Mouse (Mus musculus): Measurements from ENCODE around the gene Tmed10. TPM values are rescaled to one million over a fixed set of nuclear protein-coding genes. Genes with fewer than 3 reads are reported as not detected.

Tmed10 gene
- polyA plus RNA-seq, 1 experiment from 2014 or later = 333 TPM

DNA sequence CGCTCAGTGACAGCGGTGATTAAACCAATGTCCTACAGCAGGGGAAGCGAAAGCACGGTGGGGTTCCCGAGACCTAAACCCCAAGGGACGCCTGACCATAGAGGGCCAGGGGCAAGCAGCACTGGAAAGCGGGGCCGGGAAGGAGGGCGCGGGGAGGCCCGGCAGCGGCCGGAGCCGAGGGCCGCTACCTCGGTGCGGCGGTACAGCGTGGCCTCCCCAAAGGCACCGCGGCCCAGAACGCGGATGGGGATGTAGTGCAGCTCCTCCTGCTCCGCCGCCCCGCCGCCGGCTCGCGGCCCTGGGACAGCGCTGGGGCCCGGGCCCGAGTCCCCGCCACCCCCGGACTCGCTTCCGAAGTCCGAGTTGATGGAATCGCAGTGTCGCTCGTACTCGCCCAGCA, 35.8 kb downstream of the Tmed10 start:
- peak; percentile 58 for DNase-seq
- Histone ChIP-seq H3K36me3 (ENCODE audit: insufficient read depth) (peaks cover 39% of the 10 kb centered on the region), H3K9ac (peak overlapping the region; percentile 97), H3K4me3 (ENCODE audit: low read depth, low read length) (peak overlapping the region; percentile 96), H3K9me3 (ENCODE audit: low read depth, low read length) (no peaks in the 10 kb centered on the region), H3K4me1 (ENCODE audit: insufficient read depth) (0 out of 2 replicates have a peak, but pooled peaks cover 4% of the 10 kb centered on the region), H3K4me2 (peak overlapping the region; percentile 64), H3K27ac (ENCODE audit: low read depth) (peak overlapping the region; percentile 92), H3K27me3 (ENCODE audit: insufficient read depth, low read length) (no peaks in the 10 kb centered on the region)
- peak; percentile 65 for ATAC-seq (ENCODE audit: insufficient read depth)
- no peak for TF ChIP-seq CTCF (IDR thresholded peaks at IDR 0.05; ENCODE audit: low read depth)
- WGBS = under 1% methylated on average over 42 of the region's 42 CpGs

DNA sequence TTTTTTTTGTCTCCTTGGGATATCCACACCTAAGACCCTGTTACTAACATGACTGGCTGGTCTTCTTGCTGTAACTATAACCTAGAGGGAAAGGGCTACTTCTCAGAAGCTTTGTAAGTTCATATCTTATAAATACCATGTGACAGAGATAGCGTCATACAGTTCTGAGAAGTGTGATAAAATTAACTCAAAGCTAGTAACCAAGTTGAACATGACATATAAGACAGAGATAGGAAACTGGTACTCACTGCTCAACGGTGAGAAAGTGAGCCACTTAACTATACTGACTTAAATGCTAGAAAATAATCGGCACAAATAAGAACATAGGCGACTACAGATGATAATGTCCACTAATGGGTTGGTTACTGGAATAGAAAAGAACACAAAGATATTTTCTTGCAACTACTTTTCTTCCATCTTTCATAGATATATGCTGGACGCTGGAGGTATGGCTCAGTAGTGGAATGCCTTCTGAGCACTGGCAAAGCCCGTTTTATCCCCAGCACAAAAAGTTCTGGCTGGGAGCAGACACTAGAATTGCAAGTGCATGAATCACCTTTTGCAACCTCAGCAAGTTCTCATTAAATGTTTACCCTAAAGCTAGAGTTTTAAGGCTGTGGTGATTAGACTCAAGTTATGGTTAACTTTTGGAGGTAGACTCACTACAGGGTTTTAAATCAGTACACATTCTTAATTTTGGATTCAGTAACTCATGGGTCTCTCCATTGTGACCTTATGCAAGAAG, 36.9 kb downstream of the Tmed10 start:
- H3K9me3 ChIP-seq (ENCODE audit: low read depth, low read length) = no peaks in the 10 kb centered on the region
- 71% methylated on average over 6 of the region's 6 CpGs for WGBS
- peak overlapping the region; percentile 97; the same call in 1 of the 2 replicates for H3K9ac ChIP-seq
- H3K27me3 ChIP-seq (ENCODE audit: insufficient read depth, low read length) = no peaks in the 10 kb centered on the region
- peak overlapping the region; percentile 96 for H3K4me3 ChIP-seq (ENCODE audit: low read depth, low read length)
- ATAC-seq (ENCODE audit: insufficient read depth) = no peak
- peak overlapping the region; percentile 64 for H3K4me2 ChIP-seq
- peaks cover 42% of the 10 kb centered on the region for H3K36me3 ChIP-seq (ENCODE audit: insufficient read depth)
- H3K27ac ChIP-seq (ENCODE audit: low read depth) = no peak overlapping the region
- 0 out of 2 replicates have a peak, but pooled peaks cover 4% of the 10 kb centered on the region for H3K4me1 ChIP-seq (ENCODE audit: insufficient read depth)
- TF ChIP-seq CTCF (IDR thresholded peaks at IDR 0.05; ENCODE audit: low read depth) = no peak
- DNase-seq = no peak

DNA sequence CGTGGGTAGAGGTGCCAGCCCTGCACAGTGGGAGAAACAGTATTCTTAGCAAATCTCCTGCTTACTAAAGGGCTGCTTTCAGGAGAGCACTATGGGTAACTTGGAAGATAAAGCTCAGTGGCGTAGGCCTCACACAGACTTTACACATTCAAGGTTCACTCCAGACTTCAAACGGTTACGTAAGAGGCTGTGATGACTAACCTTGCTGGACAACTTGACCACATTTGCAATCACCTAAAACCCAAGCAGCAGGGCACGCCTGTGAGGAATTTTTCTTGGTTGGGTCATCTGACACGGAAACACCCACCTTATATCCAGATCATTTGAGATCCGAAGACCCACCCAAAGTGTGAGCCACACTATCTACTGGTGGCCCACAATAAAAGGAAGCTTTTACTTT, 44.5 kb downstream of the Tmed10 start:
- no peak for DNase-seq
- H3K4me3 ChIP-seq (ENCODE audit: low read depth, low read length) = no peak overlapping the region
- TF ChIP-seq CTCF (IDR thresholded peaks at IDR 0.05; ENCODE audit: low read depth) = no peak
- no peaks in the 10 kb centered on the region for H3K4me1 ChIP-seq (ENCODE audit: insufficient read depth)
- peaks cover 89% of the 10 kb centered on the region for H3K36me3 ChIP-seq (ENCODE audit: insufficient read depth)
- WGBS = 87% methylated on average over 7 of the region's 7 CpGs
- no peaks in the 10 kb centered on the region for H3K27me3 ChIP-seq (ENCODE audit: insufficient read depth, low read length)
- H3K9me3 ChIP-seq (ENCODE audit: low read depth, low read length) = no peaks in the 10 kb centered on the region
- no peak overlapping the region for H3K4me2 ChIP-seq
- no peak for ATAC-seq (ENCODE audit: insufficient read depth)
- no peak overlapping the region for H3K27ac ChIP-seq (ENCODE audit: low read depth)
- no peak overlapping the region for H3K9ac ChIP-seq

DNA sequence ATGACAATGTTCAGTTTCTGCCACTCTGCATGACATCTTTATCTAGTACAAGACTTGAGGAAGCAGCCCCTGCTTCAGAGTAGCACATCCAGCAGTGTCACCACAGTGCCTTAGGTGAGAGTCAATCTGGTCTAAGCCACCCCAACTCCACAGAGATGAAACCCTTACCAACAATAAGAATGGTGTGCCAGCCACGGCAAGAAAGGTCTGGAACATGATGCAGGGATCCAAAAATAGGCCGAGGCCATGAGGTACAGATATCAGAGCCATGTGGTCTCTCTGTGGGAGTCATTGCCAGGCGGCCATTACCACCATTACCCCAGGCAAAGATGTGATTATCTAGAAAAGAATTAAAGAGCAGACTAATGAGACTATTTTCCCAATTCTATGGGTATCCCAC, 66.0 kb downstream of the Tmed10 start:
- no peak overlapping the region for H3K4me3 ChIP-seq (ENCODE audit: low read depth, low read length)
- H3K9me3 ChIP-seq (ENCODE audit: low read depth, low read length) = no peaks in the 10 kb centered on the region
- WGBS = 83% methylated on average over 3 of the region's 3 CpGs
- H3K9ac ChIP-seq = no peak overlapping the region
- H3K27ac ChIP-seq (ENCODE audit: low read depth) = no peak overlapping the region
- H3K4me2 ChIP-seq = no peak overlapping the region
- DNase-seq = no peak
- TF ChIP-seq CTCF (IDR thresholded peaks at IDR 0.05; ENCODE audit: low read depth) = no peak
- no peaks in the 10 kb centered on the region for H3K27me3 ChIP-seq (ENCODE audit: insufficient read depth, low read length)
- no peaks in the 10 kb centered on the region for H3K4me1 ChIP-seq (ENCODE audit: insufficient read depth)
- H3K36me3 ChIP-seq (ENCODE audit: insufficient read depth) = peaks cover 92% of the 10 kb centered on the region
- no peak for ATAC-seq (ENCODE audit: insufficient read depth)

DNA sequence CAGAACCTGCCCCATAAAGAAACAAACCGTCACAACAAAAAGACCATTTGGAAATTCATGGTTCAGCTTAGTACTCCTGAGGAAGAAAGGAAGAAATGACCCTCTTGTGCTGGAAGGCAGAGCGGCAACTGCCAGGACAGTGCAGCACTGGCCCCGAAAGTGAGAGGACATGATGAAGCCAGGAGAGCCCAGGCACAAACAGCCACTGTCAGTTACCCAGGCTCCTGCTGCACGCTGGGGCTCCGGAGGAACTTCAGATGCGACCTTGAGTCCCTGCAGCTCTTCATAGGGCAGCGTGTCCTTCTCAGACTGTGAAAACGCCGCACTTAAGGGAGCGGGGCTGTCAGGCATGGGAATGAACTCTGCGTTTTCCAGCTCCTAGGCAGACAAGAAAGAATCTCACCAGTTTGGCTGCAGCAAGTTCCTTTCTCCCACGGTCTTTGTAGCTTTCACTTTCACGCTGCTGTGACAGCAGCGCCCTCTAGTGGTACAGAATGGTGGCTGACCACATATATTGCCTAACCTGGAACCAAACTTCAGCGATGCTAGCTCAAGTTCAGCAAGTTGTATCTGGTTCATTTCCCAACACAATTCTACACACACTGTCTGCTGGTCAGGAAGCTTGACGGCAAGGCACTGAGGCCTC, 69.3 kb downstream of the Tmed10 start:
- H3K4me3 ChIP-seq (ENCODE audit: low read depth, low read length) = no peak overlapping the region
- H3K36me3 ChIP-seq (ENCODE audit: insufficient read depth) = peaks cover 96% of the 10 kb centered on the region
- DNase-seq (peak; percentile 98), ATAC-seq (ENCODE audit: insufficient read depth) (peak; percentile 77)
- TF ChIP-seq CTCF (IDR thresholded peaks at IDR 0.05; ENCODE audit: low read depth) = peak; percentile 99
- 40% methylated on average over 16 of the region's 16 CpGs for WGBS
- H3K4me1 ChIP-seq (ENCODE audit: insufficient read depth) = no peaks in the 10 kb centered on the region
- H3K4me2 ChIP-seq = no peak overlapping the region
- H3K27ac ChIP-seq (ENCODE audit: low read depth) = no peak overlapping the region
- no peaks in the 10 kb centered on the region for H3K9me3 ChIP-seq (ENCODE audit: low read depth, low read length)
- no peak overlapping the region for H3K9ac ChIP-seq
- no peaks in the 10 kb centered on the region for H3K27me3 ChIP-seq (ENCODE audit: insufficient read depth, low read length)

DNA sequence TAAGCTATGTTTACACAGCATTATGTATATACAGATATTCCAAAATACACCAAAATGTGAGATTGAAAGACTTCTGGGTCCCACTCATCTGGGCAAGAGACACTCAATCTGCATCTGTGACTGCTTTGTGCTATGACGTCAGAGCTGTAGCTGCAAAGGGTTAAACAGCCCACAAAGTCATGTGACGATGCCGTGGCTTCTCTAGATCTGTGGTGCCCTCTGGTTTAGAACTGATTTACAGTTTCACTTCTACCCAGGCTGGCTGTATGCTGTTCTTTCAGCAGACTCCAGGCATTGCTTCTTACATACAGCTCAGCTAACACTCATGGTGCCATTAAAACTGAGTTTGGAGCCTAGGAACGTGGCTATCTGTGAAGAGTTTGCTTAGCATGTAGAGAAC, 69.9 kb downstream of the Tmed10 start:
- TF ChIP-seq CTCF (IDR thresholded peaks at IDR 0.05; ENCODE audit: low read depth) = no peak
- H3K9ac ChIP-seq = no peak overlapping the region
- DNase-seq = no peak

DNA sequence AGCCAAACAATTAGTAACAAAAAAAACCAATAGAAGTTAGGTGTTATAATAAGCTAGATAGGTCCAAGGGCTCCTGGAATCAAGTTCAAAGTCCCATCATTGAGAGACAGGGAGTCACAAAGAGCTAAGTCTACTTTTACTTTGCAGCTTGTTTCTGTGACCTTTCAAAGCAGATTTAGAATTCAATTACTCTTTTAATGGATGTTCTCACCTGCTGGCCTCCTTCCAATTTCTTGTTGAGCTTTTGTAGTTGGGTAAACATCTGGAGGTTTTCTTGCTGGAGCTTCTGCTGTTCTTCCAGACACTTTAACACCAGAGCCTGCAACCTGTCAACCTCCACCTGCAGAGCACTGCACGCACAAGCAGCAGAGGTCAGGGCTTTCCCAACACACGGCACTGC, 71.4 kb downstream of the Tmed10 start:
- H3K27me3 ChIP-seq (ENCODE audit: insufficient read depth, low read length) = no peaks in the 10 kb centered on the region
- no peak overlapping the region for H3K9ac ChIP-seq
- 66% methylated on average over 2 of the region's 2 CpGs for WGBS
- no peaks in the 10 kb centered on the region for H3K9me3 ChIP-seq (ENCODE audit: low read depth, low read length)
- H3K4me3 ChIP-seq (ENCODE audit: low read depth, low read length) = no peak overlapping the region
- TF ChIP-seq CTCF (IDR thresholded peaks at IDR 0.05; ENCODE audit: low read depth) = no peak
- H3K4me1 ChIP-seq (ENCODE audit: insufficient read depth) = peaks cover 5% of the 10 kb centered on the region
- H3K36me3 ChIP-seq (ENCODE audit: insufficient read depth) = peaks cover 80% of the 10 kb centered on the region
- ATAC-seq (ENCODE audit: insufficient read depth) (no peak), DNase-seq (no peak)
- H3K4me2 ChIP-seq = no peak overlapping the region
- no peak overlapping the region for H3K27ac ChIP-seq (ENCODE audit: low read depth)

More for the DNA sequence above, 69.9 kb downstream of the Tmed10 start:
- Histone ChIP-seq H3K4me3 (ENCODE audit: low read depth, low read length) (no peak overlapping the region), H3K27me3 (ENCODE audit: insufficient read depth, low read length) (no peaks in the 10 kb centered on the region), H3K4me2 (no peak overlapping the region), H3K27ac (ENCODE audit: low read depth) (no peak overlapping the region), H3K36me3 (ENCODE audit: insufficient read depth) (peaks cover 94% of the 10 kb centered on the region), H3K4me1 (ENCODE audit: insufficient read depth) (no peaks in the 10 kb centered on the region), H3K9me3 (ENCODE audit: low read depth, low read length) (no peaks in the 10 kb centered on the region)
- whole genome bisulfite sequencing = 62% methylated on average over 4 of the region's 4 CpGs
- ATAC-seq (ENCODE audit: insufficient read depth) = no peak

Data from lung, embryonic 14.5 days (tissue).